8 mouse cellular contexts compared by ENCODE assay signal in the genomic region with DNA sequence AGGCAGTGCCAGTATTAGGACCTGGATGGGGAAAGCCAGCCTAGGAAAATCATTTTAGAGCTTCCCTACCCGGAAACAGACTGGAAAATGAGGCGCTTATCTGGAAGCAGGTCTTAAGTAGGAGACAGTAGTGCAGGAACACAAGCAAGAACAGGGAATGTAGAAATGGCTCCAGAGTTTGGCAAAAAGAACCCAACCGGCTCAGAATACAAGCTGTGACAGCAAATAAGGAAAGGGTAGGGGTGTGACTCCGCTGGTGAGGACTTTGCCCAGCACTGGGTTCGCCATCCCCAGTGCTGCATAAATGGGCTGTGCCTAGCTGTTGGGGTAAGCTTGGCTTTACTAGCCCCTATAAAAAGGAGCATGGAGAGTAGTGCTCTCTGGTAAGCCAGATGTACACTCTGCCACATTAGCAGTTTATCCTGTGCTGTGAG. TPM values are rescaled to one million over a fixed set of nuclear protein-coding genes. Genes with fewer than 3 reads are reported as not detected.
DNase-seq lines count a peak whose midpoint lies in the region; ATAC-seq lines count a peak whose summit lies in the region.

No protein-coding gene starts in this region.

- intact Hi-C loops in heart, postnatal 36 days (cut with DNase I): loop anchor here (5.0 kb wide), 4 partner anchors 64 to 319 kb away; partner anchors contain the start of genes Atp6v0e and Crebrf

- H3K27ac ChIP-seq in heart, embryonic 12.5 days (ENCODE audit: poor library complexity, severe bottlenecking): peak overlapping the region; percentile 92
- H3K27ac ChIP-seq in embryonic facial prominence, embryonic 13.5 days: peak overlapping the region; percentile 92
- peak overlapping the region; percentile 92 for H3K27ac ChIP-seq in midbrain, embryonic 10.5 days (replicated peaks)

- peak overlapping the region; percentile 83 for H3K4me2 ChIP-seq in heart, embryonic 12.5 days
- H3K4me2 ChIP-seq in embryonic facial prominence, embryonic 13.5 days: peak overlapping the region; percentile 74

- DNase-seq in heart, postnatal 36 days: no peak
- DNase-seq in kidney, adult 9 months: peak; percentile 36
- no peak for DNase-seq in midbrain, embryonic 10.5 days (ENCODE audit: low spot score)
- no peak for DNase-seq in layer of hippocampus, postnatal 14 days (ENCODE audit: low spot score in 2 of 2)
- DNase-seq in cerebellum, adult 8-10 months: no peak
- no peak for DNase-seq in frontal cortex, adult 2 months (ENCODE audit: extremely low spot score in 1 of 2, low spot score in 1 of 2)

- H3K36me3 ChIP-seq in heart, embryonic 12.5 days: peaks cover 36% of the 10 kb centered on the region
- H3K36me3 ChIP-seq in embryonic facial prominence, embryonic 13.5 days: peaks cover 33% of the 10 kb centered on the region
- peaks cover 36% of the 10 kb centered on the region for H3K36me3 ChIP-seq in midbrain, embryonic 10.5 days

- WGBS in heart, embryonic 12.5 days: 17% methylated on average over 5 of the region's 5 CpGs
- WGBS in embryonic facial prominence, embryonic 13.5 days: 20% methylated on average over 5 of the region's 5 CpGs
- WGBS in midbrain, embryonic 10.5 days: 25% methylated on average over 5 of the region's 5 CpGs

- no peaks in the 10 kb centered on the region for H3K27me3 ChIP-seq in heart, embryonic 12.5 days (replicated peaks)
- H3K27me3 ChIP-seq in embryonic facial prominence, embryonic 13.5 days: no peaks in the 10 kb centered on the region
- no peaks in the 10 kb centered on the region; the same call in 1 of the 2 replicates for H3K27me3 ChIP-seq in midbrain, embryonic 10.5 days (ENCODE audit: low read depth, poor library complexity, severe bottlenecking)

- peak overlapping the region; percentile 88 for H3K4me3 ChIP-seq in heart, embryonic 12.5 days
- H3K4me3 ChIP-seq in embryonic facial prominence, embryonic 13.5 days: peak overlapping the region; percentile 75
- peak overlapping the region; percentile 82 for H3K4me3 ChIP-seq in midbrain, embryonic 10.5 days

- H3K9ac ChIP-seq in heart, embryonic 12.5 days: peak overlapping the region; percentile 91
- peak overlapping the region; percentile 84 for H3K9ac ChIP-seq in embryonic facial prominence, embryonic 13.5 days

- H3K4me1 ChIP-seq in heart, embryonic 12.5 days (replicated peaks): peaks cover 11% of the 10 kb centered on the region
- H3K4me1 ChIP-seq in embryonic facial prominence, embryonic 13.5 days: peaks cover 15% of the 10 kb centered on the region
- H3K4me1 ChIP-seq in midbrain, embryonic 10.5 days: peaks cover 16% of the 10 kb centered on the region

- ATAC-seq in heart, embryonic 12.5 days (ENCODE audit: insufficient number of reproducible peaks, low FRiP score): no peak
- ATAC-seq in embryonic facial prominence, embryonic 13.5 days (ENCODE audit: insufficient number of reproducible peaks, insufficient read depth, low FRiP score, low TSS enrichment, low read depth): no peak

- H3K9me3 ChIP-seq in heart, embryonic 12.5 days (replicated peaks): no peaks in the 10 kb centered on the region
- H3K9me3 ChIP-seq in embryonic facial prominence, embryonic 13.5 days: no peaks in the 10 kb centered on the region
- no peaks in the 10 kb centered on the region for H3K9me3 ChIP-seq in midbrain, embryonic 10.5 days (replicated peaks)

RNA-seq across cellular contexts. Expression of gene Bnip1, which starts 0.8 kb away (rescaled TPM):
- 51.1 and 51.9 TPM in 2 replicates for polyA plus RNA-seq in heart, embryonic 12.5 days (2016; fragmentation: Nextera tagmentation; extraction: Ambion mirVana)
- total RNA-seq in heart, postnatal 36 days (2021): 10 to 100 TPM; 24.5 to 27.2 TPM
- 52.3 and 64.3 TPM in 2 replicates for polyA plus RNA-seq in embryonic facial prominence, embryonic 13.5 days (2015; fragmentation: Nextera tagmentation; extraction: Ambion mirVana)
- polyA plus RNA-seq in midbrain, embryonic 10.5 days (2016; fragmentation: Nextera tagmentation; extraction: Ambion mirVana): 46.4 and 48.9 TPM in 2 replicates
- total RNA-seq in layer of hippocampus, postnatal 14 days (2021): 10 to 100 TPM; 29.5 to 30.7 TPM
- 43.1 and 47.8 TPM in 2 replicates for polyA plus RNA-seq in frontal cortex, adult 2 months (2012; rRNA removed)
